In genomic region chr12:76532926-76533376, GRCm38 (mm10) we compare ENCODE assay signal across 7 mouse cellular contexts. TPM values are rescaled to one million over a fixed set of nuclear protein-coding genes. Genes with fewer than 3 reads are reported as not detected.
DNase-seq lines count a peak whose midpoint lies in the region; ATAC-seq lines count a peak whose summit lies in the region.

No protein-coding gene starts in this region.

- no peaks in the 10 kb centered on the region for H3K36me3 ChIP-seq in lung, embryonic 15.5 days
- H3K36me3 ChIP-seq in hindbrain, embryonic 16.5 days (ENCODE audit: control insufficient read depth, insufficient read depth, low read length): no peaks in the 10 kb centered on the region
- no peaks in the 10 kb centered on the region for H3K36me3 ChIP-seq in midbrain, embryonic 14.5 days (ENCODE audit: control insufficient read depth, insufficient read depth, low read length)

- no peak for DNase-seq in lung, postnatal 36 days
- DNase-seq in midbrain, embryonic 14.5 days: peak; percentile 37
- no peak for DNase-seq in layer of hippocampus, adult 18-20 months (ENCODE audit: low spot score in 2 of 2)
- DNase-seq in gastrocnemius, adult 18-20 months (ENCODE audit: low spot score): no peak

- H3K27me3 ChIP-seq in lung, embryonic 15.5 days: peaks cover 41% of the 10 kb centered on the region
- H3K27me3 ChIP-seq in hindbrain, embryonic 16.5 days (replicated peaks; ENCODE audit: control insufficient read depth, insufficient read depth, low read length): peaks cover 25% of the 10 kb centered on the region
- H3K27me3 ChIP-seq in midbrain, embryonic 14.5 days (ENCODE audit: control insufficient read depth, insufficient read depth, low read length): peaks cover 57% of the 10 kb centered on the region

- peak overlapping the region; percentile 98 for H3K4me2 ChIP-seq in lung, embryonic 15.5 days
- peak overlapping the region; percentile 100 for H3K4me2 ChIP-seq in hindbrain, embryonic 16.5 days (ENCODE audit: low read length)
- H3K4me2 ChIP-seq in midbrain, embryonic 14.5 days (ENCODE audit: low read length): peak overlapping the region; percentile 96

- peak overlapping the region; percentile 79 for H3K9ac ChIP-seq in lung, embryonic 15.5 days
- peak overlapping the region; percentile 70 for H3K9ac ChIP-seq in hindbrain, embryonic 16.5 days (ENCODE audit: low read depth, low read length)
- H3K9ac ChIP-seq in midbrain, embryonic 14.5 days (replicated peaks; ENCODE audit: low read length): peak overlapping the region; percentile 49

- no peaks in the 10 kb centered on the region for H3K9me3 ChIP-seq in lung, embryonic 15.5 days
- no peaks in the 10 kb centered on the region for H3K9me3 ChIP-seq in hindbrain, embryonic 16.5 days (ENCODE audit: control insufficient read depth, low read length)
- no peaks in the 10 kb centered on the region for H3K9me3 ChIP-seq in midbrain, embryonic 14.5 days (ENCODE audit: control insufficient read depth, low read length)

- WGBS in lung, embryonic 15.5 days: under 1% methylated on average over 31 of the region's 31 CpGs
- WGBS in hindbrain, embryonic 16.5 days: under 1% methylated on average over 31 of the region's 31 CpGs
- WGBS in midbrain, embryonic 14.5 days: under 1% methylated on average over 31 of the region's 31 CpGs

- peak overlapping the region; percentile 86 for H3K27ac ChIP-seq in lung, embryonic 15.5 days
- H3K27ac ChIP-seq in hindbrain, embryonic 16.5 days (ENCODE audit: low read depth, low read length): 0 out of 2 replicates have a peak overlapping the region, but pooled peaks have one; percentile 21
- H3K27ac ChIP-seq in midbrain, embryonic 14.5 days (replicated peaks; ENCODE audit: low read depth, low read length): no peak overlapping the region

- no peak; the same call in 1 of the 2 replicates for ATAC-seq in lung, embryonic 15.5 days (ENCODE audit: borderline replicate concordance, extremely low read depth, low FRiP score, low TSS enrichment)
- peak; percentile 17 for ATAC-seq in common myeloid progenitor, adult 5-6 weeks (replicated peaks; ENCODE audit: low read depth, poor library complexity, severe bottlenecking)
- peak; percentile 44; the same call in 1 of the 2 replicates for ATAC-seq in hindbrain, embryonic 16.5 days
- ATAC-seq in midbrain, embryonic 14.5 days (ENCODE audit: low FRiP score, low TSS enrichment): no peak

- peak overlapping the region; percentile 75 for H3K4me3 ChIP-seq in lung, embryonic 15.5 days
- H3K4me3 ChIP-seq in hindbrain, embryonic 16.5 days (ENCODE audit: low read length): peak overlapping the region; percentile 69
- H3K4me3 ChIP-seq in midbrain, embryonic 14.5 days (replicated peaks; ENCODE audit: low read depth, low read length): peak overlapping the region; percentile 61

- peaks cover 36% of the 10 kb centered on the region for H3K4me1 ChIP-seq in lung, embryonic 15.5 days
- H3K4me1 ChIP-seq in hindbrain, embryonic 16.5 days (ENCODE audit: control insufficient read depth, insufficient read depth, low read depth, low read length): peaks cover 16% of the 10 kb centered on the region
- H3K4me1 ChIP-seq in midbrain, embryonic 14.5 days (ENCODE audit: control insufficient read depth, insufficient read depth, low read length): peaks cover 11% of the 10 kb centered on the region

RNA-seq across cellular contexts. Expression of gene Plekhg3, which starts 2.3 kb away (rescaled TPM):
- polyA plus RNA-seq in lung, embryonic 15.5 days (2015; fragmentation: Nextera tagmentation; extraction: Ambion mirVana): 6.9 and 7.2 TPM in 2 replicates
- 5.2 and 7.4 TPM in 2 replicates for total RNA-seq in common myeloid progenitor, adult 5-6 weeks (2017)
- 1.7 TPM in 2 replicates for polyA plus RNA-seq in hindbrain, embryonic 16.5 days (2015; fragmentation: Nextera tagmentation; extraction: Ambion mirVana)
- polyA plus RNA-seq in midbrain, embryonic 14.5 days (2014; fragmentation: Nextera tagmentation; extraction: Ambion mirVana): 0.20 and 1.1 TPM in 2 replicates
- 10 to 100 TPM; 21.9 to 24.5 TPM for total RNA-seq in layer of hippocampus, adult 18-20 months (2021)
- total RNA-seq in gastrocnemius, adult 18-20 months (2021): 1 to 10 TPM; 5.2 to 5.3 TPM

Comparison
In these comparisons a context has a peak if more than half of its experiments do, and no peak if none do; other contexts are left out.
1. ATAC-seq: peak in common myeloid progenitor, adult 5-6 weeks (single experiment) and hindbrain, embryonic 16.5 days (single experiment); none in lung, embryonic 15.5 days (single experiment) and midbrain, embryonic 14.5 days (single experiment).
2. Peak in every context shown above with its lines, with median percentiles within 50 percentile points of each other: H3K4me2 ChIP-seq, H3K4me3 ChIP-seq and H3K9ac ChIP-seq.